Mouse (Mus musculus) small intestine, adult 2 months (tissue): ENCODE results near the gene Man1c1.

Experiments used
- CTCF ChIP-seq: fragments of 200-500 bp; IDR thresholded peaks from 2 replicates; pipeline ENCODE4 v1.5.1; 2012; ENCODE audit warnings: low read depth, mild to moderate bottlenecking, control low read depth, inconsistent platforms, low read length, moderate library complexity, mixed read lengths; ENCODE audit not compliant: insufficient replicate concordance, insufficient read length; ENCODE audit errors: extremely low read depth
- POLR2A ChIP-seq: fragments of 200-500 bp; IDR thresholded peaks from 2 replicates; pipeline ENCODE4 v1.6.1; 2012; ENCODE audit warnings: low read depth, mild to moderate bottlenecking, control low read depth, inconsistent platforms, low read length, moderate library complexity

DNA sequence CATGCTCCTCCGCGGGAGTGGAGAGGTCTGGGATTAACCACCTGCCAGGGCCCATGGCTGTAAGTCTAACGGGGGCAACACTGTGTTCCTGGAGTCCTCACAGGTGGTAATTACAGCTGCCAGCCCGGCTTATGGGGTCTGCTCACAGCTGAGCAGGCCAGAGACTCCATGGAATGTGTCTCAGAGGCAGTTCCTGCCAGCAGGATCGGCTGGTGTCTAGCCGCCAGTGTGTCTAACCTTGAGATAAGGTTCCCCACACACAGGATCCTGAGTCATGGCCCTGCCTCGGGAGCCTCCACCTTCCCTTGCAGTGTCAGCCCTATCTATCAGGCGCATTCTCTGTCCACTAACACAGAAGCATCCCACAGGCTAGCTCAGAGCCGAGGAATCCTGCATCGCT lies 41.0 kb downstream of the Man1c1 start:
- TF ChIP-seq CTCF (no peak), POLR2A (no peak)
